Mouse (Mus musculus) C2C12 (cell line): Measurements from ENCODE around the gene Anpep. TPM values are rescaled to one million over a fixed set of nuclear protein-coding genes. Genes with fewer than 3 reads are reported as not detected.
A peak's percentile ranks its signal among the peaks of the same experiment; 100 is the strongest.
"Not testable (repeated sequence)": the region's sequence is repeated elsewhere in the genome, so short reads cannot be mapped to it uniquely, and the experiment has no call there.

ENCODE experiments used
- H3K27me3 ChIP-seq: one replicate; pipeline ENCODE4 v1.6.1; 2011; ENCODE audit not compliant: control insufficient read depth, insufficient read depth, insufficient read length
- H3K36me3 ChIP-seq: one replicate; pipeline ENCODE4 v1.6.1; 2011; ENCODE audit not compliant: control insufficient read depth, insufficient read depth
- H3K4me3 ChIP-seq: one replicate; pipeline ENCODE4 v1.5.1; 2011; ENCODE audit warnings: mild to moderate bottlenecking, control low read depth; ENCODE audit not compliant: poor library complexity, insufficient read depth, severe bottlenecking
- H3K79me2 ChIP-seq: one replicate; pipeline ENCODE4 v1.6.1; 2011; ENCODE audit not compliant: control insufficient read depth, insufficient read depth
- H3K79me3 ChIP-seq: one replicate; pipeline ENCODE4 v1.6.1; 2011; ENCODE audit warnings: low read depth, control low read depth
- H3ac ChIP-seq: one replicate; pipeline ENCODE3; 2011; ENCODE audit warnings: low read depth; ENCODE audit not compliant: control insufficient read depth, insufficient read length
- CEBPB ChIP-seq: IDR thresholded peaks from one replicate; pipeline ENCODE4 v1.6.1; 2011; ENCODE audit warnings: low read depth, mild to moderate bottlenecking, control low read depth, moderate library complexity
- CTCF ChIP-seq: IDR thresholded peaks from one replicate; pipeline ENCODE4 v1.5.1; 2011; ENCODE audit not compliant: control insufficient read depth, insufficient read depth, insufficient read length
- FOSL1 ChIP-seq: IDR thresholded peaks from one replicate; pipeline ENCODE4 v1.8.0; 2011; ENCODE audit warnings: mild to moderate bottlenecking, low read length; ENCODE audit not compliant: poor library complexity, insufficient read depth, severe bottlenecking
- MAX ChIP-seq: IDR thresholded peaks from one replicate; pipeline ENCODE4 v1.6.1; 2011; ENCODE audit warnings: mild to moderate bottlenecking, control low read depth
- MYOD1 ChIP-seq: IDR thresholded peaks from one replicate; pipeline ENCODE4 v1.6.1; 2011; ENCODE audit warnings: low read depth; ENCODE audit not compliant: control insufficient read depth, insufficient read length
- MYOG ChIP-seq: IDR thresholded peaks from one replicate; pipeline ENCODE4 v1.6.1; 2011; ENCODE audit not compliant: control insufficient read depth, insufficient read length; ENCODE audit errors: extremely low read depth
- USF1 ChIP-seq: IDR thresholded peaks from one replicate; pipeline ENCODE4 v1.6.1; 2011; ENCODE audit warnings: low read depth, mild to moderate bottlenecking, control low read depth, moderate library complexity
- polyA plus RNA-seq: library from polyadenylated mRNA; unstranded; fragments of >200 nt; fragmentation: generic; extraction: Trizol; gene quantifications from one replicate; pipeline ENCODE4 v1.2.1, GENCODE M21; 2012; ENCODE audit warnings: missing spikeins

Anpep gene
- polyA plus RNA-seq, 1 experiment: 26.5 TPM

DNA sequence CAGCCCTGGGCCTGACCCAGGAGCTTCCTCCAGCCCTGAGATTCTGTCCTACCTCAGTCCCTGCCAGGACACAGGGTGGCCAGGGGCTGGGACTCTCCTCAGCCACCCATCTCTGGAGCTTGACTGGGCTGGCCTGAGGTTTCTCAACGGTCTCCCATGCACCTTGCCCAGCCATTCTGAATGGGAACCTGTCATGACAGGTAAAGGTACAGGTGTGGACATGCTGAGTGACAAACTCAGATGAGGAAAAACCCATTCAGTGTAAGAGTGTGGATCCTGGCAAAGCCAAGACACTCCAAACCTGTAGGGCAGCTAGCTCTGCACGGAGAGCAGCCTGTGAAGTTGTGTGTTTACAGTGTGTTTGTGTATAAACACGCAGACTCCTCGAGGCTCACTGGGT lies 60.5 kb downstream of the Anpep start:
- no peak overlapping the region for H3ac ChIP-seq
- H3K36me3 ChIP-seq: no peaks in the 10 kb centered on the region
- no peaks in the 10 kb centered on the region for H3K79me2 ChIP-seq
- H3K4me3 ChIP-seq: no peak overlapping the region
- no peaks in the 10 kb centered on the region for H3K79me3 ChIP-seq
- TF ChIP-seq USF1 (no peak), MYOG (no peak), MYOD1 (no peak), CEBPB (no peak), MAX (no peak), FOSL1 (no peak), CTCF (no peak)
- no peaks in the 10 kb centered on the region for H3K27me3 ChIP-seq

DNA sequence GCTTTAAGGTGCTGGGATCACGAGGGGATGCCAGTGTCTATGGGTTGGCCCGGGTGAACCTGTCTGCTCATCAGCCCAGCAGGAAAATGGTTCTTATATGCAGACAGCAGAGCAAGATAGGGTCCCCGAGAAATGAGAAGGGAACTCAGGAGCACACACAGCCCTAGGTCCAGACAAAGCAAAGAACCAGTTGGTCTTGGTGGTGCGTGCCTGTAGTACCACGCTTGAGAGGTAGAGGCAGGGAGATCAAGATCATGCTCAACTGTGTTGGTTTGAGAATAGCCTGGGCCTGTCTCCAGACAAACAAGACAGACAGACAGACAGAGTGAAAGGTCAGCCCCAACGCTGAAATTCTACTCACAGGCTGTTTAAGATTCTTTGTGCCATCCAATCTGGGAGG lies 61.4 kb downstream of the Anpep start:
- H3K79me3 ChIP-seq: no peaks in the 10 kb centered on the region
- no peak overlapping the region for H3ac ChIP-seq
- no peaks in the 10 kb centered on the region for H3K79me2 ChIP-seq
- TF ChIP-seq MYOD1: no peak
- H3K27me3 ChIP-seq: no peaks in the 10 kb centered on the region
- no peaks in the 10 kb centered on the region for H3K36me3 ChIP-seq
- H3K4me3 ChIP-seq: no peak overlapping the region

DNA sequence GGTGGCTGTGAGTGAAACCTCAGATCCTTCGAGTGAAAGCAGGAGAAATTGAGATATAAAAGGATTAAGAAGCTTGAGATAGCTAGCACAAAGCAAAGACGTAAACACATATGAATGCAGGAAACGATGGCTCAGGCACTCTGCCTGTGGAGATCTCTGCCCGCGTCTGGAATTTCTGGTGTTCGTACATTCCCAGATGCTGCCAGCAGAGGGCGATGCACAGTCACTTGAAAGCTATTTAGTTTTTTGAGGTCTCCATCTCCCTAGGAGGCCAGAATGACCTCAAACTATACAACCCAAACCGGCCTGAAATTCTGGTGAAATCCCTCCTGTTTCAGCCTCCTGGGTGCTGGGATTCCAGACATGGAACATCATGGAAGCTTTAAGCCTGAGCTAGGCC lies 61.8 kb downstream of the Anpep start:
- H3K27me3 ChIP-seq: peaks cover 1% of the 10 kb centered on the region
- no peak for TF ChIP-seq USF1
- TF ChIP-seq CTCF: peak; percentile 47
- no peak for TF ChIP-seq MYOD1
- no peak for TF ChIP-seq FOSL1
- no peak overlapping the region for H3ac ChIP-seq
- no peaks in the 10 kb centered on the region for H3K79me2 ChIP-seq
- no peaks in the 10 kb centered on the region for H3K36me3 ChIP-seq
- H3K4me3 ChIP-seq: no peak overlapping the region
- no peaks in the 10 kb centered on the region for H3K79me3 ChIP-seq

DNA sequence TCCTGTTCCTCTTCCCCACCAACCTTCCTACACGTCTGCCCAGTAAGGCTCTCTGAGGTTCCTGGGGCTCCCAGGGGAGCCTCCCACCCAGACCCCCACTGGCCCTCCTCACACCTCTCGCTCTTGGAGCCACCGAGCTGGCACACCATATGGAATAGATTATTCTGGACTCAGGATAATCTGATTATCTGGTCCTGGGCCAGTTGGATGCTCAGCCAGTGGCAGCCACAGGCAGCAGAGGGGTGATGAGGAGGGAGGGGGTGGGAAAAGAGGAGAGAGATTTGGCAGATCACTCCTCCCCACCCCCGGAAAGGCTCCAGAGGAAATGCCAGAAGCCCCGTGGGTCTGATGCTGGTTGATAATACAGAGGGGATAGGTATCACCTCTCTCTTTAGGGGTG lies 62.3 kb downstream of the Anpep start:
- Histone ChIP-seq H3K79me3 (no peaks in the 10 kb centered on the region), H3K79me2 (no peaks in the 10 kb centered on the region), H3ac (no peak overlapping the region), H3K27me3 (peaks cover 5% of the 10 kb centered on the region), H3K36me3 (no peaks in the 10 kb centered on the region), H3K4me3 (no peak overlapping the region)
- TF ChIP-seq USF1: no peak
- no peak for TF ChIP-seq MAX

DNA sequence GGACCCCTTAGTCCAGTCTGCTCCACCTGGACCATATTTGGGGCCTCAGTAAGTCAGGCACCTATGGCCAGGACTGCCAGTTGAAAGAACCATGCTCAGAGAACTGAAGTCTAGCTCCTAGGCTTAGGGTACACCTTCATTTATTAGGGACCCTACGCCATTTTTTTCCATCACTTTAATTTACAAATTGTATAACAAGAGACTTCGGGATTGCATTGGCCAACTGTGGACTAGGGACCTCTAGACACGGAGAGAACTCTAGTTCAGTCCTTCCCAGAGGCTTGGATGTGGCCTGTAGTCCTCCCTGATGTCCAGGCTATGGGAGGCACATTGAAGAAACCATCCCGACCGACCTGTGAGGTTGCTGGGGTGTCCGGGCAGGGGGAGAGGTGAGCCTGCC lies 67.2 kb downstream of the Anpep start, which contains the start of gene Mesp1:
Gene Mesp1 (minus strand): TSS at position 101 of the 400 bp plus-strand sequence.
- H3K27me3 ChIP-seq: peaks cover 35% of the 10 kb centered on the region
- TF ChIP-seq FOSL1 (no peak), MYOG (no peak), MAX (no peak), USF1 (no peak), CTCF (no peak), CEBPB (no peak), MYOD1 (no peak)

DNA sequence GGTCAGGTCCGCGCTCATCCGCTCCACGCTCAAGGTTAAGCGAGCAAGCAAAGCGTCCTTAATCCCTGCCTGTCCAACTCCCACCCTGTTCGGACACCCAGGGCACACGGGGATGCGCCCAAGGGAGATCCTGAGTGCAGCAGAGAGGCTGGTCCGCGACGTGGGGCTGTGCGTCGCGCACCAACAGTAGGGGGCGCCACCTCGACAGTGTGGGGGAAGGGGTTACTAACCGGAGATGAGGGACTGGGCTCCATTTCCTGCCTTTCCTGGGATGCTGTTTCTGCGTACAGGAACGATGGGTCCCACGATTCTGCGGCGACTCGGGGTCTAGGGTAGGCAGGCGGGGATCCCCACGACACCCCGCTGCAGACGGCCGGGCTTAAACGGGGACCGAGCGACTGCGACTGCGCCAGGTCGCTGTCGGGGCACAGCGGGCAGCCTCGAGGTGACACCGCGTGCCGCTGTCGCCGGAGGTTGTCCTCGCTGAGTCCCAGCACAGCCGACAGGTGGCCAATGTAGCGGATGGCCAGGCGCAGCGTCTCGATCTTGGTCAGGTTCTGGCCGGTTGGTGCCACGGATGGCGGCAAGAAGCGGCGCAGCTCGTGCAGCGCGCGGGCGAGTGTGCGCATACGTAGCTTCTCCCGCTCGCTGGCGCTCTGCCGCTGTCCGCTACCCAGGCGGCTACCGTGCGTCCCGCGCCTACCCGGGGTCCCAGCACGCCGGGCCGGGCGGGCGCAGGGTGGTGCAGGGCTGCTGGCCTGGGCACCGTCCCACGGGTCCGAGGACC lies 68.0 kb downstream of the Anpep start:
- H3K79me2 ChIP-seq: no peaks in the 10 kb centered on the region
- no peaks in the 10 kb centered on the region for H3K79me3 ChIP-seq
- H3K27me3 ChIP-seq: peaks cover 37% of the 10 kb centered on the region
- H3ac ChIP-seq: no peak overlapping the region
- H3K36me3 ChIP-seq: no peaks in the 10 kb centered on the region
- H3K4me3 ChIP-seq: no peak overlapping the region
- TF ChIP-seq MYOG: no peak
- TF ChIP-seq CTCF: peak; percentile 69
- no peak for TF ChIP-seq FOSL1
- TF ChIP-seq USF1: no peak
- TF ChIP-seq MYOD1: no peak
- no peak for TF ChIP-seq CEBPB
- no peak for TF ChIP-seq MAX

More for the DNA sequence above, 67.2 kb downstream of the Anpep start, which contains the start of gene Mesp1:
- Histone ChIP-seq H3K36me3 (no peaks in the 10 kb centered on the region), H3K79me3 (no peaks in the 10 kb centered on the region), H3ac (no peak within 1 kb of the TSS), H3K79me2 (no peaks in the 10 kb centered on the region), H3K4me3 (no peak within 1 kb of the TSS)

DNA sequence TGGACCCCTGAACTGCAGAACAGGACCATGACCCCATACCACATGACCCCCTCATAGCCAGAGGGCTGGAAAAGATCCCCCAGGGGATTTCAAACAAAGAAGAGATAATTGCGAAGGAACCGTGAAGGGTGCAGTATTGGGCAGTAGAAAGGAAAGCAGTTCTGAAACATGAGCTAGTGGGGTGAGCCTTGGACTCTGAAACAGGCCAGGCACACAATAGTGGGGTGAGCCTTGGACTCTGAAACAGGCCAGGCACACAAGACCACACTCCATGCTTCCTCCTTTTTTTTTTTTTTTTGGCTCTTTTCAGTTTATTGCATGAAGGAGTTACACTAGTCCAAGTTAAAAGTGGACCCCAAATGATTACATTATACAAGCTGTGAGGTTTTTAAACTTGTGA lies 71.0 kb downstream of the Anpep start:
- peaks cover 37% of the 10 kb centered on the region for H3K27me3 ChIP-seq
- H3K79me2 ChIP-seq, H3ac ChIP-seq, H3K79me3 ChIP-seq, H3K4me3 ChIP-seq, H3K36me3 ChIP-seq: not testable (repeated sequence)
